Mouse (Mus musculus): ENCODE data around the gene Bcl10.
"Not testable (repeated sequence)": the region's sequence is repeated elsewhere in the genome, so short reads cannot be mapped to it uniquely, and the experiment has no call there.

The Bcl10 gene

DNA sequence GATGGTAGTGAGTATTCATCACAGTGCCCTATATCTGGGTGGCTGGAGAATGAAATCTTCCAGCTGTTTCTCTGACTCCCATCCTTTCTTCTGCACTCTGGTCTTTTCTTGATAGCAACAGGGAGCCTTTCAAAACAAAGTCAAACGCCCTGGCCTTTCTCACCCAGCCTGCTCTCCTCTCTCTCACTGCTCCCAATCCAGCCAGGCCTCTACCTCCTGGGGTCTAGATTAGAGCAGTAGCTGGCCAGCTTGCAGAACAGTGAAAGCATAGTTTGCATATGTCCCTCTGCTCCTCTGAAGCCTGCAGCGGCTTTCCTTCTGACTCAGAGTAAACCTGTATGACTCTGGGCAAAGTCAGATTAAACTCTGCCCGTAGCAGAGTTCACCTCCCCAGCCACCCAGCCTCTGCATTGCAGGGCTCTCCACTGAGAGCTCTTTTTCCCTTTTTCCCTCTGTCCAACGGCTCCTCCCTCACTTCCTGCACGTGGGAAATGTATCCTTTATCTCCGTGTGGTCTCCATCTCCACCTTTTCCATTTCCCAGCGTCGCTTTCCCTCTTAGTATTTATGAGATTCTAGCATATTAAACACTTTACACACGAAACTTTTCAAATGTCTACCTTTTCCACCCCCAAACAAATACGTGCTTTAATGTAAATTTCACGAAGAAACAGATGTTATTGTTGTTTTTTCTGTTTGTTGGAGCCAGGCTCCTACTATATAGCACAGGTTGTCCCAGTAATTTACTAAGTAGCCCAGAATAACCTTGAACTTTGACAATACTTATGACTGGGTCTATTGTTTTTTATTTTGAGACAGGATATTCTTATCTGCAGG lies at the start of gene Bcl10:
Gene Bcl10 (plus strand): TSS at position 786 of the 836 bp plus-strand sequence.
- DNase-seq, result no peak

DNA sequence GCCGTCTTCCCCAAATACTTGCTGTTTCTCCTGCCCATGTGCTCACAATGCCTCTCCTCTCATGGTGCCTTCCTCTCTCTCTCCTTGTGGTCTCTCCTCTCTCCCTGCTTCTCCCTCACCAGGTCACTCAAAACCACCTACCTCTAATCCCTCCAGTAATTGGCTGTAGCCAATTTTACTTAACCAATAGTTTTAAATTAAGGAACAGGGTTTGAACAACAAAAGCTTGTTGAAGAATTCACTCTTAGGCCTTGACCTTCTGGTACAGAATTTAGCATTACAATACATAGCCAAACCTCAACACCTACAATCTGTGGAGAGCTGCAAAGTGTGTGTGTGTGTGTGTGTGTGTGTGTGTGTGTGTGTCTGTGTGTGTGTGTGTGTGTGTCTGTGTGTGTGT lies 49.3 kb upstream of the Bcl10 start:
- DNase-seq, result no peak

DNA sequence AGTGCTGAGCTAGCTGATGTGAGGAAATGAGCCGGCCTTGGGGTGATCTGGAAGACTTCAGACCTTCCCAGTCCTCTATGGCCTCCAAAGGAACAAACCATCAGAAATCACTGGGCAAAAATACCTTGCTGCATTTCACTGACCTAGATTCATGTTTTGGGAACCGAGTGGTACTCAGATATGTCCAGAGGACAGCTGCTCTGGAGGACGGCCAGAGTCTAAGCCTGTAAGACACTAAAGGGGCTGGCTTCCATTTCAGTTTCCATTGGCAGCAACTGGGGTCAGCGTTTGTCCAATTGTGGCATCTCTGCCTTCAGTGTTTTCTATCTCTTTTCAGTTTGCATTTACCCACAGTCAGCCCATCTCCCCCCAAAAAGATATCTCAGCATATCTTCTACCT lies 48.5 kb upstream of the Bcl10 start:
- DNase-seq, result no peak

- no peak for DNase-seq
Observed at GRCm38 (mm10) chr3:145876120-145876519, 46.5 kb upstream of the Bcl10 start.

DNA sequence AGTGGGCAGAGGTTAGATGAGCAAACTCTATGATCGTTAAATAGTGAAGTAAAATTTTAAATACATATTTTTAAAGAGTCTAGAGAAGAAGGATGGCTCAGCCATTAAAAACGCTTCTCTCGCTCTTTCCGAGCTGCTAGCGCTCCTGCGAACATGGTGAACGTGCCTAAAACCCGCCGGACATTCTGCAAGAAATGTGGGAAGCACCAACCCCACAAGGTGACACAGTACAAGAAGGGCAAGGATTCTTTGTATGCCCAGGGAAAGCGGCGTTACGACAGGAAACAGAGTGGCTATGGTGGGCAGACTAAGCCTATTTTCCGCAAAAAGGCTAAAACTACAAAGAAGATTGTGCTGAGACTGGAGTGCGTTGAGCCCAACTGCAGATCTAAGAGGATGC lies 43.7 kb upstream of the Bcl10 start:
- not testable (repeated sequence) for DNase-seq

DNA sequence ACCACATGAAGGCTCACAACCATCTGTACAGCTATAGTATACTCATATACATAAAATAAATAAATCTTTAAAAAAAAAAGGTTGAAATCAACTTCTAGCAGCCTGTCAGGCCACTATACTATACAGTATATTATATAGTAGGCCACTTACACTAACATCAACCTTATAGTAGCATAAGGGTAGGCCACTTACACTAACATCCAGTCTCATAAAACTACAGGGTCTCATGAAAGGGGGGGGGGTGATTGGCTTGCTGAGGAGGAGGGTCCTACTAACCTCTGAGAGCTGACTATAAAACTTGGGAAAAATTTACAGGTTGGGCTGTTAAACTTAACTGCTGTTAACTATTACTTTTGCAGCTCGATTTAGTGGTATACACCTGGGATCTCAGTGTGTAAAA lies 42.3 kb upstream of the Bcl10 start:
- no peak for DNase-seq

- no peak for DNase-seq
Observed at GRCm38 (mm10) chr3:145882076-145882874, 40.3 kb upstream of the Bcl10 start.

GRCm38 (mm10) chr3:145883233-145883632 lies 39.4 kb upstream of the Bcl10 start:
- DNase-seq, result no peak

- peak in 1 of 2 experiments; percentile 16 for DNase-seq
Observed at GRCm38 (mm10) chr3:145885376-145885775, 37.2 kb upstream of the Bcl10 start.

DNA sequence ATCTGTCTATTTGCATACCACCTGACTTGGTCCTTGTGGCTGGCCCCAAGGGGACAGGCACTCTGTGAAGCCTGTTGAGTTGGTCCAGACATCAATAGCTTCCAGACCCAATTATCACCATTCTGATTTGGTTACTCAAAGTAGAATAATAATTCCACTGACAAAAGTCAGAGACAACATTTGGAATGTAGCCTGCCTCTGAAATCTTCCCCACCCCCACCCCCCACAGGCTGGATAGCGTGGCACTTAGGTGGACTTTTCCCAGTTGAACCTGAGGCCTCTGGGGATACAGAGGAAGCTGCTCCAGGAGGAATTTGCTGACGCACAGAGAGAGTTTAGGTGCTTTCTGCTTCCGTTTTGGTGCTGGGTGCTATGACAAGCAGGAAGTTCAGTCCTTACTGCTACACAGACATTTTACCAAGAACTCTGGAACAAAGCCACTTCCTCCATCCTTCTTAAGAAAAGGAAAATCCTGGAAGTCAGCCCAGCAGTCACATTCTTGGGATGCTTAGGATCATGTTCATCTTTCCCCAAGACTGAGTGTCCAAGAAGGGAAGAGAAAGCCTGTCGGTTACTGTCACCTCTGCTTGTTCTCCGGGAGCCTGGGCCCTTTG lies 36.6 kb upstream of the Bcl10 start:
- peak; percentile 73 to 81 for DNase-seq

- DNase-seq, result no peak
Observed at GRCm38 (mm10) chr3:145887430-145887971, 35.1 kb upstream of the Bcl10 start.

GRCm38 (mm10) chr3:145890346-145891132 lies 32.1 kb upstream of the Bcl10 start:
- no peak for DNase-seq

- no peak for DNase-seq
Observed at GRCm38 (mm10) chr3:145892451-145892850, 30.2 kb upstream of the Bcl10 start.

- DNase-seq, result no peak
Observed at GRCm38 (mm10) chr3:145894131-145894530, 28.5 kb upstream of the Bcl10 start.

GRCm38 (mm10) chr3:145897749-145898148 lies 24.9 kb upstream of the Bcl10 start:
- DNase-seq, result no peak

- DNase-seq, result peak in 1 of 2 experiments; percentile 13
Observed at GRCm38 (mm10) chr3:145899832-145900231, 22.8 kb upstream of the Bcl10 start.

GRCm38 (mm10) chr3:145903530-145903929 lies 19.1 kb upstream of the Bcl10 start:
- DNase-seq, result no peak

- DNase-seq, result peak in 1 of 2 experiments; percentile 76
Observed at GRCm38 (mm10) chr3:145904850-145905776, 17.5 kb upstream of the Bcl10 start.

- no peak for DNase-seq
Observed at GRCm38 (mm10) chr3:145906582-145906981, 16.0 kb upstream of the Bcl10 start.

DNA sequence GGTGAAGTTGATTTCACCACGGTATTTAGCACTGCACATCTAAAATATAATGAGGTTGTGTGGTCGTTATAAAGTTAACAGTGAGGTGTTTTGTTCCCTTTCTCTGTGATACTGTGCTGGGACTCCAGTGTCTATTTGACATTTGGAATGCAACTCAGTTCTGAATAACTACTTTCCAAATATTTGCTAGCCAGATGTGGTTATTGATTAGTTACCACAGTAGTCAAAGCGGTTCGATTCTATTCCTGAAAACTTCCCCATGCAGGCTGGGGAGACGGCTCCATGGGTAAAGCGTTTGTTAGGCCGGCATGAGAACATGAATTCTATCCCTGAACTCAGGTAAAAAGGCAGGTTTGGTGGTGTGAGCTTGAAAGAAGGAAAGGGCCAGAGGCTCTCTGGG lies 10.1 kb upstream of the Bcl10 start:
- DNase-seq, result no peak

DNA sequence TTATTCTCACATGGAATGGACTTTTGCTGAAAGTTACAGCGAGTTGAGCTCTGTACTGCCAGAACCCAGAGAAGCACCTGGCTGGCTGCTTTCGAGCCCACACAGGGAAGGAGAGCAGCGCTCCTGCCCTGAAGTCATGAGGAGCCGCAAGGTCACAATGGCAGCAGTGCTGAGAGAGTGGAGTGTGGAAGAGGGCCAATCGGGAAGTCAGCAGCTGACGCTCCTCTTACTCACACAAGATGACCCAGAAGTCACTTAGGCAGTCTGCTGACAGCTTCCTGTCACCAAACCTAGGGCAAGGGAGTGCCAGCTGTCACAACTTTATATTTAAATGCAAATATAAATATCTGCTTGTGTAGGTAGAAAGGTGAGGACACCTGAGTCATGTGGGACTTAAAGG lies 9.3 kb upstream of the Bcl10 start:
- no peak for DNase-seq

All from kidney, adult 8-10 months (tissue).